Mouse (Mus musculus): ENCODE results near the gene Gm11634. TPM values are rescaled to one million over a fixed set of nuclear protein-coding genes. Genes with fewer than 3 reads are reported as not detected.

The Gm11634 gene
- polyA plus RNA-seq, 1 experiment from 2014 or later, result not detected

DNA sequence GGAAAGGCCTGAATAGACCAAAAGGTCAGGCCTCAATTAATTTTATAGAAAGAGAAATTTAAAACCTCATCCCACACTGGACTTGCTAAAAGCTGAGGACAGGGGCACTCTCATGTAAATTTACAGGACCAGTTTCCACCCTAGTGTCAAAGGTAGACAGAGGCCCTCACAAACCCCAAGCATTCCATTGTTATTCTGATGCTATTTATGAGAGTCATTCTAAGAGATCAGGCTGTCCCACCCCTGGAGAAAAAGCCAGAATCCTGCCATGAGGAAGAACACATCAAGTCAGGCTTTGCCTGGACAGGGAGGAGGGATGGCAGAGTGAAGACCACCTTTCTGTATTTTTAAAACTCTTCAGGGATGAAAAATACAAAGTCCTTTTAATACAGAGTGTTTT, 50.5 kb downstream of the Gm11634 start:
- peaks cover 14% of the 10 kb centered on the region for H3K4me1 ChIP-seq (replicated peaks)
- H3K27ac ChIP-seq, result no peak overlapping the region
- no peaks in the 10 kb centered on the region for H3K36me3 ChIP-seq
- no peak for ATAC-seq
- H3K27me3 ChIP-seq, result no peaks in the 10 kb centered on the region
- no peak overlapping the region for H3K4me3 ChIP-seq (replicated peaks)
- H3K9ac ChIP-seq (replicated peaks), result no peak overlapping the region
- no peaks in the 10 kb centered on the region for H3K9me3 ChIP-seq
- no peak overlapping the region for H3K4me2 ChIP-seq (replicated peaks)

DNA sequence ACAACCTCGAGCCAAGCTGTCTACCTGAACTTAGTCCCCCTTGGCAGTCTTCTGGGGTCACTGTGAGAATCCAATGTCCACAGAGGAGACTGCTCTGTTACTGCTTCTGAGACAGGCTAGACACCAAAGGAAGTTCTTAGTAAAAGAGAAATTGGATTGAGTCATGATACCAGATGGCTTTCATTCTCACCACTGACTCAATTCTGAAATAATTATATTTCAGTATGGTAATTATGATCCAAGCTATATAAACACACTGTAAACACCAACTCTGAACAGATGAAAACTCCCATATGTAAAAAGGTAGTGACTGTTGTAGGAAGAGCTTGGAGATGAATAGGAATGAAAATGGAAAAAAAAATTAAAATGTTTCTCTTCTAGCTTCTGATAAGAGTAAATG, 54.9 kb downstream of the Gm11634 start:
- no peak for ATAC-seq
- H3K9ac ChIP-seq (replicated peaks), result no peak overlapping the region
- no peaks in the 10 kb centered on the region for H3K9me3 ChIP-seq
- H3K27ac ChIP-seq, result no peak overlapping the region
- H3K27me3 ChIP-seq, result no peaks in the 10 kb centered on the region
- H3K4me1 ChIP-seq (replicated peaks), result no peaks in the 10 kb centered on the region
- no peak overlapping the region for H3K4me2 ChIP-seq (replicated peaks)
- whole genome bisulfite sequencing, result 88% methylated on average over 1 of the region's 1 CpGs
- no peak overlapping the region for H3K4me3 ChIP-seq (replicated peaks)
- no peaks in the 10 kb centered on the region for H3K36me3 ChIP-seq

Other genes starting within 250 kb of the Gm11634 start
- gene G6pc, start 231.7 kb downstream of the Gm11634 start, polyA plus RNA-seq (2015; fragmentation: Nextera tagmentation; extraction: Ambion mirVana), result not detected in 2 replicates
- 94.8 and 101 TPM in 2 replicates for gene Aarsd1, start 181.6 kb downstream of the Gm11634 start, polyA plus RNA-seq (2015; fragmentation: Nextera tagmentation; extraction: Ambion mirVana)
- 6.6 and 8.5 TPM in 2 replicates for gene Gm27029, start 174.5 kb downstream of the Gm11634 start, polyA plus RNA-seq (2015; fragmentation: Nextera tagmentation; extraction: Ambion mirVana)
- gene Rundc1, start 174.2 kb downstream of the Gm11634 start, polyA plus RNA-seq (2015; fragmentation: Nextera tagmentation; extraction: Ambion mirVana), result 26.2 and 26.4 TPM in 2 replicates
- gene Ptges3l, start 173.9 kb downstream of the Gm11634 start, polyA plus RNA-seq (2015; fragmentation: Nextera tagmentation; extraction: Ambion mirVana), result 2.0 and 2.6 TPM in 2 replicates
- gene Rpl27, start 157.0 kb downstream of the Gm11634 start, polyA plus RNA-seq (2015; fragmentation: Nextera tagmentation; extraction: Ambion mirVana), result 303 and 310 TPM in 2 replicates
- 2.2 and 2.3 TPM in 2 replicates for gene Ifi35, start 150.8 kb downstream of the Gm11634 start, polyA plus RNA-seq (2015; fragmentation: Nextera tagmentation; extraction: Ambion mirVana)
- 102 and 117 TPM in 2 replicates for gene Rnd2, start 134.3 kb downstream of the Gm11634 start, polyA plus RNA-seq (2015; fragmentation: Nextera tagmentation; extraction: Ambion mirVana)
- gene Vat1, start 133.0 kb downstream of the Gm11634 start, polyA plus RNA-seq (2015; fragmentation: Nextera tagmentation; extraction: Ambion mirVana), result 79.5 and 91.5 TPM in 2 replicates
- gene Brca1, start 47.3 kb downstream of the Gm11634 start, polyA plus RNA-seq (2015; fragmentation: Nextera tagmentation; extraction: Ambion mirVana), result 4.7 and 5.3 TPM in 2 replicates
- gene Nbr1, start 47.1 kb downstream of the Gm11634 start, polyA plus RNA-seq (2015; fragmentation: Nextera tagmentation; extraction: Ambion mirVana), result 113 and 116 TPM in 2 replicates
- 2.1 and 2.7 TPM in 2 replicates for gene Tmem106a, start 17.0 kb downstream of the Gm11634 start, polyA plus RNA-seq (2015; fragmentation: Nextera tagmentation; extraction: Ambion mirVana)
- gene Rdm1, start 27.9 kb upstream of the Gm11634 start, polyA plus RNA-seq (2015; fragmentation: Nextera tagmentation; extraction: Ambion mirVana), result 21.7 and 24.8 TPM in 2 replicates
- gene Arl4d, start 66.3 kb upstream of the Gm11634 start, polyA plus RNA-seq (2015; fragmentation: Nextera tagmentation; extraction: Ambion mirVana), result 5.1 and 8.4 TPM in 2 replicates
- gene Dhx8, start 133.7 kb upstream of the Gm11634 start, polyA plus RNA-seq (2015; fragmentation: Nextera tagmentation; extraction: Ambion mirVana), result 39.0 and 41.4 TPM in 2 replicates
- 1.9 and 4.1 TPM in 2 replicates for gene Etv4, start 186.1 kb upstream of the Gm11634 start, polyA plus RNA-seq (2015; fragmentation: Nextera tagmentation; extraction: Ambion mirVana)